Mouse (Mus musculus): ENCODE data around the gene Abcc4. TPM values are rescaled to one million over a fixed set of nuclear protein-coding genes. Genes with fewer than 3 reads are reported as not detected.
"Not testable (repeated sequence)": the region's sequence is repeated elsewhere in the genome, so short reads cannot be mapped to it uniquely, and the experiment has no call there.

The Abcc4 gene
- polyA plus RNA-seq, 1 experiment from 2014 or later, result 2.1 TPM

DNA sequence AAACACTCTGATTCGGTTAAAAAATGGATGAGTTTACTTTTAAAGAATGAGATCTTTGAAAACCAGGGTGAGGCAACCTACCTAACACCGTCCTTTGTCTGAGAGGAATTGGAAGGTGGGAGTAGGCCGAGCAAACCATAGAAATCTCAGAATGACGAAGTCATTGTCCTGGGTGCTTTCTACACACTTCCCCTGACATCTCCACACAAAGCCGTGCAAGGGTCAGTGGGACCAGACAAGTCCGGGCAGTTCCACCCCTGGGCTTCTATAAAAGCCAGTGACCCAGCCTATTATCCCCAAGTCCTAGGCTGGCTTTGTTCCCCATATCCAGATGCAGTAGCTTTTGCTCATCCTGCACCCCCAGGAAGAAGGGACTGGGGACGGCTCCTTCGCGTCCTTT is 163.1 kb downstream of the Abcc4 start:
- Histone ChIP-seq H3K27me3 (ENCODE audit: low read depth, poor library complexity, severe bottlenecking) (no peaks in the 10 kb centered on the region), H3K27ac (no peak overlapping the region), H3K36me3 (no peaks in the 10 kb centered on the region), H3K9me3 (replicated peaks) (no peaks in the 10 kb centered on the region), H3K4me1 (peaks cover 3% of the 10 kb centered on the region; the same call in 1 of the 2 replicates), H3K4me3 (no peak overlapping the region)
- WGBS, result 91% methylated on average over 9 of the region's 9 CpGs
- no peak for DNase-seq (ENCODE audit: low spot score)

DNA sequence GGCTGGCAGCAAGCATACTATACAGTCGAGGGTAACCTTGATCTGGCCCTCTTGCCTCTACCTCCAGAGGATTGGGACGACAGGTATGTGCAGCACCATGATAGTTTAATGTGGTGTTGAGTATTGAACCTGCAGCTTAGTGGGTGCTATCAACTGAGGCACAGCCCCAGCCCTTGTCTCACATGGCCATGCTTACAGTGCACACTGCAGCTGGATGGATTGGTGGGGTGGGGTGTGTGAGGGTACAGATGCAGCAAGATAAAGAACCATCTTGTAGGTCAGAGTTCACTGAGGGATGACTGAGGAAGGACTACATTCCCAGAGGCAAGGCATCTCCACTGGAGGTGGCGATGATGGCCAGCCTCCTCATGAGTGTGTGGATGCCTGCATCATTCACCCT is 174.5 kb downstream of the Abcc4 start:
- Histone ChIP-seq H3K27ac (no peak overlapping the region), H3K4me3 (no peak overlapping the region), H3K27me3 (ENCODE audit: low read depth, poor library complexity, severe bottlenecking) (peaks cover 5% of the 10 kb centered on the region; the same call in 1 of the 2 replicates), H3K9me3 (replicated peaks) (no peaks in the 10 kb centered on the region), H3K4me1 (peaks cover 18% of the 10 kb centered on the region), H3K36me3 (no peaks in the 10 kb centered on the region)
- whole genome bisulfite sequencing, result 83% methylated on average over 3 of the region's 3 CpGs
- DNase-seq (ENCODE audit: low spot score), result no peak

DNA sequence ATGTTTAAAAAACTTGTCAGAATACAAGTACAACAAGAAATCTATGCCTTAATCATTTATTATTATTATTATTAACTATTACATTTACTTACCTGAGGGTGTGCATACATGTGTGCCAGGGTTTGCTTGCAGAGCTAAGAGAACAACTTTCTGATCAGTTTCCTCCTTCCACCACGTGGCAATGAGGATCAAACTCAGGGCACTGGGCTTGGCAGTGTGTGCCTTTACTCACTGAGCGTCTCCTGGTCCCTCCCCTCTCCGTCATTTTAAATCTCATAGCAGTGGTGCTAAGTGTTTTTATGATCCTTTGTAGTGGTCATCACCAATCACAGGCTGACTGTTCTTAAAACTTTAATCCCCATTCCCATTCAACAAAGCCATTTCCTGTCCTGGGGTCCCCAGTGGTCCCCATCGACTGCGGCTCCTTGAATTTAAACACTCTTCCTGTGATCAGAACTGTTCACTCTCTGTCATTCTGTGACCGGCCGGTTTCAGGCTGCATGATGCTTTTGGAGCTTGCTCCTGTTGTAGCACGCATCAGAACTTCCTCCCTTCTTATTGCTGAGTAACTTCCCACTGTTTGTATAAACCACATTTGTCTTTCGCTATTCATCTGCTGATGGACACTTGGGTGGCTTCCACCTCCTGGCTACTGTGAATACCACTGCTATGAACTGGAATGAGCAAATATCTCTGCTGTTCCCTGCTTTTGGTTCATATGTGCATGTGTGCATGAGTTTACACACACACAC is 191.6 kb downstream of the Abcc4 start:
- Histone ChIP-seq H3K36me3 (no peaks in the 10 kb centered on the region), H3K27ac (no peak overlapping the region), H3K4me1 (peaks cover 18% of the 10 kb centered on the region), H3K4me3 (no peak overlapping the region), H3K27me3 (ENCODE audit: low read depth, poor library complexity, severe bottlenecking) (peaks cover 30% of the 10 kb centered on the region; the same call in 1 of the 2 replicates), H3K9me3 (replicated peaks) (no peaks in the 10 kb centered on the region)
- DNase-seq (ENCODE audit: low spot score), result no peak
- WGBS, result 66% methylated on average over 9 of the region's 9 CpGs

DNA sequence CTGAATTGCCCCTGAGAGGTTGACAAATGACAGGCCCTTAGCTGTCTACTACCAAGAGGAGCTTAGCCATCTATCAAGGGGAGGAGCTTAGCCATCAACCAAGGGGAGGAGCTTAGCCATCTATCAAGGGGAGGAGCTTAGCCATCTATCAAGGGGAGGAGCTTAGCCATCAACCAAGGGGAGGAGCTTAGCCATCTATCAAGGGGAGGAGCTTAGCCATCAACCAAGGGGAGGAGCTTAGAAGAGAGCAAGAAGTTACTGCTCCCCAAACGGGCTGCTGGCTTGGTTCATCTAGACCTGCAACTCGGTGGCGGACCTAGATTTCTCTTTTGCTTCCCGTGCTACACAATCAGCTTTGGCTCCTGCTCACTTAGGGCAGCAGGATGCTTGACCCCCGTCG is 194.3 kb downstream of the Abcc4 start:
- not testable (repeated sequence) for H3K4me3 ChIP-seq; H3K9me3 ChIP-seq (replicated peaks); H3K36me3 ChIP-seq; H3K27ac ChIP-seq; DNase-seq (ENCODE audit: low spot score)
- Histone ChIP-seq H3K27me3 (ENCODE audit: low read depth, poor library complexity, severe bottlenecking) (peaks cover 35% of the 10 kb centered on the region; the same call in 1 of the 2 replicates), H3K4me1 (peaks cover 39% of the 10 kb centered on the region)
- WGBS, result 95% methylated on average over 6 of the region's 6 CpGs

DNA sequence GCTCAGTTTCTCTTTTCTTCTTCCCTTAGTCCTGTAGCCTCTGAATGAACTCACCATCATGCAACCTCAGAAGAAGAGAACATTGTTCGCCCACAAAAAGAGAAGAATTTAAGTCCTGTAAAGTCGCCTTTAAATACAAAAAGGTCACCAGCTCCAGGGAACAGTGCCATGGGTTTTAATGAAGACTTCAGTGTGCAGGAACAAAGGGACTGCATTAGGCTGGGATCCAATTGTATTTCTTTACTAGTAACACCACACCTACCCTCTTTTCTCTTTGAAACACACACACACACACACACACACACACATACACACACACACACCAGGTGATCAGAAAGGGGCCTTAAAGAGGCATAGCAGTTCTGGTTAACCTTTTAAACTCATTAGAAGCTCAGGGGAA is 195.2 kb downstream of the Abcc4 start:
- Histone ChIP-seq H3K9me3 (replicated peaks) (no peaks in the 10 kb centered on the region), H3K4me3 (no peak overlapping the region), H3K4me1 (peaks cover 48% of the 10 kb centered on the region), H3K36me3 (no peaks in the 10 kb centered on the region), H3K27me3 (ENCODE audit: low read depth, poor library complexity, severe bottlenecking) (peaks cover 32% of the 10 kb centered on the region; the same call in 1 of the 2 replicates), H3K27ac (peak overlapping the region; percentile 70)
- DNase-seq (ENCODE audit: low spot score), result no peak
- WGBS, result 85% methylated on average over 2 of the region's 2 CpGs

DNA sequence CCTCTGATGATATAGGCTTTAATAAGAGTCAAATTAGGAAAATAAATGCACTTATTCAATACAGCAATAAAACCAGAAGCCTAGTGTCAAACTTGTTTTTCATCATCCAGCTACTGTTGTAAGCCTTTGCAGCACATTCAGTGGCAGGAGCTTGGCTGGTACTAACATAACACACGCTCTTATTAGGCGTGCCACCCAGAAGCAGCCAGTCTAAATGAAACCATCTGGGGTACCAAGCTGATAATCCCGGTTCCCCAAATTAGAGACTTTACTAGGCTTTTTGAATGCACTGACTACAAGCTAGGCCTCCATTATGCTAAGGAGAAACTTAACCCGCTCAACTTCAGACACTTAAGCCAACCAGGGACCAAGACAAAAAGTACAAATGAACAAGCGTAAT is 195.8 kb downstream of the Abcc4 start:
- peak; percentile 49 for DNase-seq (ENCODE audit: low spot score)
- Histone ChIP-seq H3K36me3 (no peaks in the 10 kb centered on the region), H3K4me3 (no peak overlapping the region), H3K4me1 (peaks cover 46% of the 10 kb centered on the region), H3K9me3 (replicated peaks) (no peaks in the 10 kb centered on the region), H3K27ac (peak overlapping the region; percentile 70), H3K27me3 (ENCODE audit: low read depth, poor library complexity, severe bottlenecking) (peaks cover 26% of the 10 kb centered on the region; the same call in 1 of the 2 replicates)
- WGBS, result 53% methylated on average over 5 of the region's 5 CpGs

DNA sequence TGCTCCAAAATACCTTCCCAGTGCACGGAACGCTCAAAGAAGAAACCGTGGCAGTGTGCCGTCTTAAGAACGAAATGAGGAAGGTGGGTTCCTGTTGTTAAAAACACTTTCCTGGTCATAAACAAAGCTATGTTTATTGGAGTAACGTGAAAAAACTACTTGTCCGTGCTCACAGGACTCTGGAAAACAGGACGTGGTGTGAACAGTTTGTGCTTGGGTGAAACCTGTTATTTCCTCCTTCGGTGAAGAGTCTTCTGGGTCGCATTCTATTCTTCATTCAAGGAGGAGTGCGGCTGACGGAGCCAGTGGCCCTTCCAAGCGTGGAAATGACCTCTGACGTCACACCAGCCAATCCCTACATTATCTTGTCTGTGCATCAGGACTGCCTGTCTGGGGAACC is 198.2 kb downstream of the Abcc4 start:
- H3K27me3 ChIP-seq (ENCODE audit: low read depth, poor library complexity, severe bottlenecking), result peaks cover 16% of the 10 kb centered on the region; the same call in 1 of the 2 replicates
- no peaks in the 10 kb centered on the region for H3K9me3 ChIP-seq (replicated peaks)
- no peak for DNase-seq (ENCODE audit: low spot score)
- no peaks in the 10 kb centered on the region for H3K36me3 ChIP-seq
- 88% methylated on average over 14 of the region's 14 CpGs for WGBS
- peak overlapping the region; percentile 37; the same call in 1 of the 2 replicates for H3K27ac ChIP-seq
- no peak overlapping the region for H3K4me3 ChIP-seq
- peaks cover 44% of the 10 kb centered on the region for H3K4me1 ChIP-seq

DNA sequence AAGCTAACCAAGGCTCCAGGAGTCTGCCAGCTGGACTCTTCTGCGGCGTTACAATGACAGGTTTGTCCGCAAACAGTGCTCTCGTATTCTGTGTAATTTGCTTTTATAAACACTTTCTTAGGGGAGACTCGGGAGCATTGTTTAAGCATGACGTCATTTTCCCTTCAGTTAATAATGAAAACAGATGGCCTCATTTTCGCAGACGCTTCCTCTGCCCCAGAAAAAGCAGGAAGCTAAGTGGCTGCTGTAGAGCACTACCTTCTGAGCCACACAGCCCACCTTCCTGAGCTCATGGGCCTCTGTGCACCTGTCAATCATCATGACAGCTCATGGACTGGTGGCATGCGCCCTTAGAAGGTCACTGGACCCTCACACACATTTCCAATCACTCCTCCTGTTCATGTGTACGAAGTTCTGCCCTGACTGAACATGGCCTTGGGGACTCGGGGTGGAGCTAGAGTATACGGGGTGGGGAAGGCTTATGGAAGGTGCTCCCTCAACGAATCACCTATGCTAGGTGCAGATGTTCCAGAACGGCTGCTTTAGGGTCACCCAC is 199.3 kb downstream of the Abcc4 start:
- Histone ChIP-seq H3K36me3 (no peaks in the 10 kb centered on the region), H3K27me3 (ENCODE audit: low read depth, poor library complexity, severe bottlenecking) (peaks cover 12% of the 10 kb centered on the region; the same call in 1 of the 2 replicates), H3K4me1 (peaks cover 44% of the 10 kb centered on the region), H3K9me3 (replicated peaks) (no peaks in the 10 kb centered on the region), H3K27ac (peak overlapping the region; percentile 42; the same call in 1 of the 2 replicates), H3K4me3 (no peak overlapping the region)
- DNase-seq (ENCODE audit: low spot score), result no peak
- 54% methylated on average over 14 of the region's 14 CpGs for WGBS

DNA sequence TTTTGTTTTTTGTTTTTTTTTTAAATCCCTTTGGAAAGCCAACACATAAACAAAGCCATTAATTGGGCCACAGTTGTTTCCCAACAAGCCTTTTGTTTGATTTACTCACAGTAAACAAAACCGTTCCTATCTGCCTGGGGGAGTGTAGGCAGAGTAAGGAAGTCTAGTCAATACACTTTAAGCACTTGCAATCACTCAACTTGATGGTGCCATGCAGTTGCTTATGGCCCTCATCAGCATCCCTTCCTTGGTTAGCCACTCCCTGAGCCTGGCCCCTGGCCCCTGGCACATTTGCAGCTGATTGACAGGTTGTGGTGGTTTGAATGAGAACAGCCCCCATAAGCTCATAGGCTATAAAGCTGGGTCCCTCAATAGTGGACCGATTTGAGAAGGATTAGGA is 209.3 kb downstream of the Abcc4 start:
- WGBS, result 69% methylated on average over 2 of the region's 2 CpGs
- no peaks in the 10 kb centered on the region for H3K9me3 ChIP-seq (replicated peaks)
- H3K4me3 ChIP-seq, result no peak overlapping the region
- no peaks in the 10 kb centered on the region for H3K4me1 ChIP-seq
- no peak overlapping the region for H3K27ac ChIP-seq
- no peaks in the 10 kb centered on the region for H3K27me3 ChIP-seq (ENCODE audit: low read depth, poor library complexity, severe bottlenecking)
- 0 out of 2 replicates have a peak, but pooled peaks cover 2% of the 10 kb centered on the region for H3K36me3 ChIP-seq
- no peak for DNase-seq (ENCODE audit: low spot score)

DNA sequence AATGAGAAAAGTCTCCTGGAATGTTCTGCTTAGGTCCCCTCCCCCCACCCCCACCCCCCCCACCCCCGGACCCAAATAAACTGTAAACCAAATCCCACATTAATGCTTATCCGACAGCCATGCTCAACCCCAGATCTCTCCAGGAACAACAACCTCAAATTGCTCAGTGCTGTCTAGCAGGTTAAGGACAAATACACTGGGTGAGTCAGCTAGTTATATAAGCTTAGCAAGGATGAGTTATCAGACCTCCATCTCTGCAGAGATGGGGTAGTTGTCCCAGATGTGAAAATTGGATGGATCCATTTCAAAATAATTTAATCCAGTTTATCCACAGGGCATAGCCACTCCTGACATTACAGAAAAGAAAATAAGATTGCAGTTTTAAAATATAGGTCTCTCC is 210.6 kb downstream of the Abcc4 start:
- Histone ChIP-seq H3K36me3 (0 out of 2 replicates have a peak, but pooled peaks cover 2% of the 10 kb centered on the region), H3K4me1 (peaks cover 7% of the 10 kb centered on the region), H3K27me3 (ENCODE audit: low read depth, poor library complexity, severe bottlenecking) (0 out of 2 replicates have a peak, but pooled peaks cover 7% of the 10 kb centered on the region), H3K9me3 (replicated peaks) (no peaks in the 10 kb centered on the region), H3K27ac (no peak overlapping the region), H3K4me3 (no peak overlapping the region)
- DNase-seq (ENCODE audit: low spot score), result no peak
- WGBS, result 84% methylated on average over 2 of the region's 2 CpGs

DNA sequence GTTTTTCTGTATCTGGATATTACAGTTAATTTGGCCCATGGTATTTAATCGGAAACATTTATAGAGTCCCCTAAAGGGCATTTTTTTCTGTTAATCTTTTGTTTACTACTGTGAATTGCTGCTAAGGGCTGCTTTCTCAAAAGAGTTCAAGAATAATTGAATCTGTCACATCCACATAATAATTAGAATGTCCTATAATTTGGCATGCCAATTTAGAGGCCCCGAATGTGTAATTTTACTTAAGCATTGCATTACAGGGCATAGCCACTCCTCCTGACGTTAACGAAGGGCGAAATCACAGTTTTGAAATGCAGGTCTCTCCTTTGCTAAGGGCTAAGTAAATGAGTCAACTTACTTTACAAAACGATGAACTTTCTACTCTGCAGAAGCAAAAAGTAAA is 214.3 kb downstream of the Abcc4 start:
- DNase-seq (ENCODE audit: low spot score), result no peak
- Histone ChIP-seq H3K27ac (no peak overlapping the region), H3K4me3 (no peak overlapping the region), H3K36me3 (no peaks in the 10 kb centered on the region), H3K27me3 (ENCODE audit: low read depth, poor library complexity, severe bottlenecking) (0 out of 2 replicates have a peak, but pooled peaks cover 12% of the 10 kb centered on the region), H3K4me1 (peaks cover 7% of the 10 kb centered on the region), H3K9me3 (replicated peaks) (no peaks in the 10 kb centered on the region)
- WGBS, result 83% methylated on average over 6 of the region's 6 CpGs

DNA sequence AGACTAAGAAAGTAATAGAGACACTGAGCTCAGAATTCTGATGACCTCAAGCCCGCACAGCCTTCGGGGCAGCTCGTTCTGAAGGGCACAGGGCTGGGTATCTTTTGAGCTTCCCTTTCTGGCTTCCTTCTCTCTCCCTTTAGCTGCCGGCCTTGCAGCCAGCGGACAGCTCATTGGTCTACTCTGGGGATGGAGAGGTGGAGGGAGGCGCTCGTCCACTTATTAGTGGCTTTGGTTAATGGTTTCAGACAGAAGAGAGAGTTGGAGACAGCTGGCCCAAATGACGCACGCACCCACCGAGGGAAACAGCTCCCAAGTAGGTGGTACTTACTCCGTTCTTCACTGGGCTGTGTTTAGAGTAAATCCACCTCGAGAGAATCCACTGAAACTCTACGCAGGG is 214.7 kb downstream of the Abcc4 start:
- DNase-seq (ENCODE audit: low spot score), result no peak
- H3K27ac ChIP-seq, result no peak overlapping the region
- peaks cover 9% of the 10 kb centered on the region for H3K4me1 ChIP-seq
- no peak overlapping the region for H3K4me3 ChIP-seq
- 36% methylated on average over 13 of the region's 13 CpGs for WGBS
- no peaks in the 10 kb centered on the region for H3K36me3 ChIP-seq
- H3K9me3 ChIP-seq (replicated peaks), result no peaks in the 10 kb centered on the region
- 0 out of 2 replicates have a peak, but pooled peaks cover 12% of the 10 kb centered on the region for H3K27me3 ChIP-seq (ENCODE audit: low read depth, poor library complexity, severe bottlenecking)

DNA sequence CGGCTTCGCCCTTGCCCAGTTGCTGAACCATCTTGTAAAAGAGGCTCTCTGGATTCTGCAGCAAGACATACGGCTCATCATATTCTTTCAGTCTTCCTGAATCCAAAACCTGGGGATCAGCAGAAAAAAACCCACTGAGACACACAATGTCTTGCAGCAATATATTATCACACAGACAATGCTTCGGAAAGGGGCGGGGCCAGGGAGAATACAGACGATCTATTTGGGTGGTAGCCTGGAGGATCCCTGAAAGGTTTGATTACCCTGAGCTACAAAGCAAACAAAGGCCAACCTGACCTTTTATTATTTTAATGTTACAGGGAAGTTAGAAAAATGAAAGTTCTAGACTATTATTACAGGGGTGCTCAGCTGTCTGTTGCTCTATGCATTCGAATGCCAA is 215.5 kb downstream of the Abcc4 start:
- Histone ChIP-seq H3K9me3 (replicated peaks) (no peaks in the 10 kb centered on the region), H3K27ac (no peak overlapping the region), H3K4me3 (no peak overlapping the region), H3K4me1 (peaks cover 9% of the 10 kb centered on the region), H3K27me3 (ENCODE audit: low read depth, poor library complexity, severe bottlenecking) (0 out of 2 replicates have a peak, but pooled peaks cover 12% of the 10 kb centered on the region), H3K36me3 (no peaks in the 10 kb centered on the region)
- WGBS, result 80% methylated on average over 7 of the region's 7 CpGs
- DNase-seq (ENCODE audit: low spot score), result no peak
